Mouse (Mus musculus) right cerebral cortex, adult 2 months (tissue): ENCODE results near the gene 9930022D16Rik.

Experiments
- DNase-seq, 2 experiments: peaks; one replicate each; pipeline ENCODE4 v3.0.0; 2021 to 2022; ENCODE audit warnings: low spot score in 2 of 2

The 9930022D16Rik gene

DNA sequence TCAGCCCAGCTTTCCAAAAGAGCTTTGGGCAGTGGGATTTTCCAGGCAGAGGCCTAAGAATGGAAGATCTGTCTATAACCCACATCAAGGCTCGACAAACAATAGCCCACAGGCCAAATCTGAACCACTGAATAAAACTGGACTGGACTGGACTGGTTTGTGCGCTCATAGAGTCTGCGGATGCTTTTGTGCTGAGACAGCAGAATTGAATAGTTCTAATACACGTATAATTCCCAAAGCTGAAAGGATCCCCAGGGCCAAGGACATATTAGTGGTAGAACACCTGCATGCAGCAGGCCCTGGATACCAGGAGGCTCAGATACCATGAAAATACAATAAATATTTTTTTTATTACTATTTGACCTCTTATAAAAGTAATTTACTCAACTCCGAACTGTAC, 42.5 kb downstream of the 9930022D16Rik start:
- DNase-seq, result no peak

DNA sequence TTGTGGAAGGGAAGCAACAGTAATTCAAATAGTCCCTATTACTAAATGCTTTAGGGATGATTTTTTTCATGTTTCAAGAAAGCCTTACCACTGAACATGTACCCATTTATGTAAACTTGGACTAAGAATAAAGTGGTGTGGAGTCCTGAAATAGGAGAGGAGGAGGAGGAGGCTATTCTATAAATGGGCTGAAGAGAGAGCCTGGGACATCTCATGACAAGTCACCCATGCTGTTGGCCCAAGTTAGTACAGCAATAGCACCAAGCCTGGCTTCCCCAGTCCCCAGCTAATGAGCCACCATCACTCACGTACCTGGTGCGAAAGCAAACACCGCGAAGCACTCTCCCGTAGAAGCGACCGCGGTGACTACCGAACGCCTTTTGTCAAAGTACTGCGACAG, 44.4 kb downstream of the 9930022D16Rik start:
- no peak for DNase-seq

DNA sequence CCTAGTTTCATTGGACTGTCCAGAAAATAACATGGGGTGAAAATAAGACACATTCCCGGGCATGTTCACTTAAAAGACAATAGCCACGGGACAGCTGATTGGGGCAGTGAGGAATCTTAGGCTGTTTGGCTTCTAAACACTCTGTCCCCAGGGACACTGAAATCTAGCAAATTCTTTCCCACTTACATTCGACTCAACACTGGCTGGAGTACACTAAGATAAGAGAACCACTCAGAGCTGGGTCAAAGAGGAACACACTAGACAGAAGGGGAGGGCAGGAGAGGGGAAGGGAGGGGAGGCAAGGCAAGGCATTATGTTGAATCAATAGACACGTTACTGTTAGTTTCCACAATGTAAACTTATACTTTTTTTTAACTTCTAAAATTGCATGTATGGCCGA, 46.9 kb downstream of the 9930022D16Rik start:
- no peak for DNase-seq

DNA sequence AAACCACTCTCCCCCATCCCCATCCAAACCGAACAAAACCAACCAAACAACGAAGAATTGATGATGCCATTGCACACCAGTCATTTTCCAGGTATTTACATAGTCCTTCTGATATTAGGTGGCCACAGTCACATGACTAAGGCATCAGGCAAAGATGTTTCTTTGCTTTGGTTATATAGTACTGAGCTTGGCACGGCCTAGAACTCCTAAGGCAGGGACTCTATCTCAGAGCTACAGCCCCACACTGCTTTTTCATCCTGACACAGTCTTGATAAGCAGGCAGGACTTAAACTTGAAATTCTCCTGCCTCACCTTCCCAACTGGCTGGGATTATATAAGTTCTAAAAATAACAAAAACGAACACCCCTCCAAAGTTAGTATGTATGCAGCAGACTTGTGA, 51.4 kb downstream of the 9930022D16Rik start:
- no peak for DNase-seq

DNA sequence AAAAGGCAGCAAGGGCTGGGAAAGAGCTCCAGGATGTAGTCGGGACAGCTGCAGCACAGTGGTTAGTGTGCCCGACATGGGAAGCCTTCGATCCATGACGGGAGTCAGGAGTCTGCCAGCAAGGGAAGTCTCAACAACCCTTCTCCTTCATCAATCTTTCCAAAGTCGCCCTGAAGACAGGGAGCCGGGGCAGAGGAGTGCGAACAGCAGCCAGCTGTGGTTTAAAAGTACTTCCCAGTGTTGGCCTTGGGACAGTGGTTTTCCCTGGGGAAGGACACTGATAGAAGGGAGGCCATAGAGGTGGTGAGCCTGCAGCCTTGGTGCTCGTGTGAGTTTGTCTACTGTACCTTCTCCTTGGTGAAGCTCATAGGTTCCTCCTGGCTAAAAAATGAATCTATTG, 53.3 kb downstream of the 9930022D16Rik start:
- no peak for DNase-seq

DNA sequence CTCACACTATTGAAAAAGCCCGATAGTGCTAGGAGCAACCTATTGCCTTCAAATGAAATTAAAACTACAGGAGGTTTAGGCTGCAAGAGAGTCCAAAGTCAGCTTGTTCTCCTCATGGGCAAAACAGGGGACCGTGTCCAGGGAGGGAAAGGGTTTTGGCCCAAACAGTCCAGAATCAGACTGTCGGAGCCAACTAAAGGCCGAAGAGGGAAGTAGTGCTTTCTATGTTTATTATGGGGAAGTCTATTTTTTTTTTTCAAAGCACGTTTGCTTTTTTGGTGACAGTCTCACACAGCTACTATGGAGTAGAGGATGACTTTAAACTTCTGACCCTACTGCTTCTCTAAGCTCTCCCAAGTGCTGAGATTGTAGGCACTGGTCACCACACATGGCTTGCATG, 54.4 kb downstream of the 9930022D16Rik start:
- no peak for DNase-seq
